Mouse (Mus musculus): ENCODE measurements around the gene Pthlh.
"Not testable (repeated sequence)": the region's sequence is repeated elsewhere in the genome, so short reads cannot be mapped to it uniquely, and the experiment has no call there.

Gene Pthlh

DNA sequence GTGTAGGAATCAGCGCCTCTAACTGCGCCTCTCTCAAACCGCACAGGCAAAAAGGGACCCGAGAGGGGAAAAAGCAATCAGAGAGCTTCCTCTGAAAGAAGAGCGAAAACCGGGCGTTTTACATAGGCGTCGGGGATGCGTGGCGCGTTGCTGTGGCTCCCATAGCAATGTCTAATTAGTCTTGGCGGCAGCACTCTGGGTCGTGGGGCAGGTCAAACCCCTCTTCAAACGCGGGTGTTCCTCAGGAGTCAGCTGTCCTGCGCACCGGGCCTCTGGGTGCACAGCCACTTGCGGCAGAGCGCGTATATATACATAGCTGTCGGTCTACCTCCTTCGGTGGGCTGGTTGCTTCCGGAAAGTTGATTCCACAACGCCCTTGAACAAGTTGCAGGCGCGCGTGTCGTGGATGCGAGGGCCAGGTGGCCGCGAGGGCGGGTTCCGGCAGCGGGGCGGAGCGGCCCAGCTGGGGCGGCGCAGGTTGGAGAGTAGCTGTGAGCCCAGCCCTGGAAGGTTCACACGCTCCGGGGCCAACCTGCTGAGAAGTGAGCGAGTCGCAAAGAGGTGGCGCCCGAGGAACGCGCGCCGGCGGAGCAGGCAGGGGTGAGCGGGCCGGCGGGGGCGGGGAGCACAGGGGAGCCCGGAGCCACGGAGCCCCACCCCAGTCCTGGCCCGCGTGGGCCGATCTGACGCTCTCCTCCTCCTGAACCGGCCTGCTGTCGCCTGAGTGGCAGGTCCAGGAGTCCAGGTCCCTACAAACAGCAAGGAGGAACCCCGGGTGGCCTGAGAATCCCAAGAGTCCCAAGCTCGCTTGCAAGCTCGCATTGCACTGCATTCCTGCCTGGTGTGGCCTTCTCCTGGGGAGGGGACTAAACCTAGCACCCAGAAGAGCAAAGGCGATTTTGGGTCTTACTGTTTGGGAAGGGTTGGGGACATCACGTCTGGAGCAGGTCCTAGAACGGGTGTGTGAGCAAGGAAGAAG is at the start of gene Pthlh:
Gene Pthlh, minus strand, starts transcription at position 597 of the 979 bp plus-strand sequence.
- ATAC-seq (ENCODE audit: low TSS enrichment), result peak; percentile 88

DNA sequence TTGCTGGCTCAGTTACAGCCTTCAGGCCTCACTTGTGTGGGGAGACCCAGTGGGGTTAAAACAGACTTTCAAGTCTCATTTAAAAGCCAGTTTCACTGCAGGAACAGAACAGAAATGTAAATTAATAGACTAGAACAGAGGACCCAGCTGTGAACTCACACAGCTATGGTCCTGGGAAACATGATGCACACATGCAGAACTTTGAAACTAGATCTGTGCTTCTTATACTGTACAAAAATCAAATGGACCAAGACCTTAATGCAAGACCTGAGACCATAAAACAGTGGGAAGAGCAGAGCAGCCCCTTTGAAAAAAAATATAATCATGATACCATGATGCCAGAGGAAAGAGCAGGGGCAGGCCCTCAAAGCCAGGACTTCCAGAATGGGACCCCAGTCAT is 49.3 kb upstream of the Pthlh start:
- no peak for ATAC-seq (ENCODE audit: low TSS enrichment)

DNA sequence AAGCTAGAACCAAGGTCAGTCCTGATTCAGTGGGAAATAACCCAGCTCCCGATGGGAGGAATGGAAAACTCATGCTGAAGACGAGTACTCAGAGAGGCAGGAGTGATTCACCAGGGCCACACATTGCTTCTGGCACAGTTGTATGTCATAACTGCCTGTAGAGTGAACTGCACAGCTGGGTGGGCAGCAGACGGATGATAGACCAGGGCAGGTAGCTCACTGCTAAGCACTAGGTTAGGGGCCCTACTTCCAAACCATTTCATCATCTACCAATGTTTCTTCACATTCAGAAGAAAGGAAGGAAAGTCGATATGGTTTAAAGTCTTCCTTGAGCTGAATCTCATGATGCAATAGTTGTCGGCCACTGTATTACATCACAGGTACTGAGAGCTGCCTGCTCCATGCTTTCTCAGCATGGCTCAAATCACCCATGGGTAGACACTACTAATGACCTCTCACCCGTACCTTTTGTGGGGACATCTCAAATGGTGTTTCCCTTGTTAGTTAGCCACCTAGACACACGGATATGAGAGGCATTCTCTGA is 46.5 kb upstream of the Pthlh start:
- ATAC-seq (ENCODE audit: low TSS enrichment), result no peak

DNA sequence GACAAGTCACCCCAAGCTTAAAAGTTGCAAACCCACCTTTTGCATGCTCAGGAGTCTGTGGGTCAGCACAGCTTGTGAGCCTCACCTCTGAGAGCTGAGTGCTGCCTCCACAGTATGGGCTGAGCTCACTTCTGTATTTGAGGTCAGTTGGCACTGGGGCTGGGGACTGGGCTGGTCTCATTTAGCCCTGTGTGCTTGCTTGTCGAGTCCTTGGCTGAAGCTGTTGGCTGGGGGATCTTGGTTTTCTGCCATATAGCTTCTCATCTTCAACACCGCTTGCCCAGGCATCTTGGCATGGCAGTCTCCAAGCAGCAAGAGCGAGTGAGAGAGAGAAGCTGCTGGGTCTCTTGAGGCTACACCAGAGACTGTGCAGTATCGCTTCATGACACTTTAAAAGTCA is 46.1 kb upstream of the Pthlh start:
- ATAC-seq (ENCODE audit: low TSS enrichment), result no peak

DNA sequence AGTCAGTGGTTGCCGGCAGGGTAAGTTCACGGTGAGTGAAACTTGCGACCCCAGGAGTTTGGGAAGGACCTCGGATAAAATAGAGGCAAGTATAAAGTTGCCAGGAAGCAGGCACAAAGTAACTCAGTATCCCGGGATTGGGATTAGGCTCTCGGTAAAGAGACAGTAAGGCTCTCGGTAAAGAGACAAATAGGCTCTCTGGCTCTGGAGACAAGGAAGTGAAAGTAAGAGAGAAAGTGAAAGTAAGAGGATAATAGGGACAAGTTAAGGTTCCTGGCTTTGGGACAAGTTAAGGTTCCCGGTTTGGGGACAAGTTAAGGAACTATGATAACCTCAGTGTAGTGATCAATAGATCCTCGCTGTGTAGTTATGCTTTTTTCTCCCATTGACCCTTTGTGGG is 40.3 kb upstream of the Pthlh start:
- not testable (repeated sequence) for ATAC-seq (ENCODE audit: low TSS enrichment)

DNA sequence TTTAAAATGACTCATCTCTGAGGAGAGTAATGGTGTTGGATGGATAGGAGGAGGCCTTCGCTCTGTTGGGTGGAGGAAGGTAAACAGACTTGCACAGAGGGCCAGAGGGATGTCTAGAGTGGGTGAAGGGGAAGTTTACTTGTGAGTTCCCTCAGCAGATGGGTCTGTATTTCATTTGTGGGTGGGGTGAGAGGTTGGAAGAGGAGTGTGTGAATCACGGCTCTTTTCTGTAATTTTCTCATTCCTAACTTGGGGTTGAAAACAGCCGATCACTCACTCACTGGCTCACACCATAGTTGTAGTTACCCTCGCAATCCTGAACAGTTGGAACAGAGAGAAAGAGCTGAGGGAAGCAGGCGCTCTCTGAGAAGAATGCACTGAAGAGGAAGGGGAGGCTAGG is 35.6 kb upstream of the Pthlh start:
- peak; percentile 97 for ATAC-seq (ENCODE audit: low TSS enrichment)

DNA sequence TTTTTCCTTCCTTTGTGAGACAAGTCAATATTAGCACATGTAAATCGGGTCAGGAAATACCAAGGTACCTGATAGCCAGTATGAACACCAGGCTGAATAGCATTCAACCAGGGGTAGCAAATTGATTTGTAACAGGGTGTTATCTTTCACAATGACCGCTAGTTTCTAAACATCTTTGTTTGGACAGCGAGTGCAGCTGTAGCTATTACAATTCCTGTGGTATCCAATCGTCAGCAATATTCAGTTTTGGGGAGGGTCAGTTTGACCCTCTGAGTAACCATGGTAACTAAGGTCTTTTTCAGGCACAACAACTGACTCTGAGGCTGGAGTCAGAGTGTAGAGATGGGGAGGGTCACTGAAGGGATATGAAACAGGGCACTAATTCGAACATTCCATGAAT is 15.3 kb upstream of the Pthlh start:
- no peak for ATAC-seq (ENCODE audit: low TSS enrichment)

DNA sequence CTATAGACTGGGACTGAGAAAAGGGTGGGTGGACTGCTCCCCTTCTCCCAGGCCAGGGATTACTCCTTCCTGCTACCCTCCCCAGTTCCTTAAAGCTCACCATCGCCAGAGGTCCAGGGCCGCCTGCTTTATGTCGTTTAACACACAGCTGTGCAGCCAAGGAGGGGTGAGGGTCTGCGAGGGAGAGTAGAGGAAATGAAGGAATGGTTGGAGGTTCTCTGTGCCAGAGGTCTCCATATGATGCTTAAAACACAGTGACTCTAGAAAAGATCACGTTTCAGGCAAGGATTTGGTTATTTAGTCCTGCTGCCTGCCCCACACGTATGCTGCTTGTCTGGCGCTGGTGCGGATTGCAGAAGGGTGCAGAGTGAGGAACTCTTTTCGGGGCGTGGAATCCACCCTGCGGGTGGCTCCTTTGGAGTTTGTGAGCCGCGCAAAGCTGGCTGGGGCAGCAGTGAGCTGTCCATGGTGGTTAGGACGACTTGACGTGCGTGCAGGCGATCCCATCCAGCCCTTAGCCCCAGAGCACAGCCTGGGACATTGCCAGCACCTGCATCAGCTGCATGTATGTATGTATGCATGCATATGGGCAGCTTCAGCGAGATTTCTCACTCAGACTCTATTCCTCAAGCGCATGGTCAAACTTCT is 4.3 kb upstream of the Pthlh start:
- ATAC-seq (ENCODE audit: low TSS enrichment), result no peak

DNA sequence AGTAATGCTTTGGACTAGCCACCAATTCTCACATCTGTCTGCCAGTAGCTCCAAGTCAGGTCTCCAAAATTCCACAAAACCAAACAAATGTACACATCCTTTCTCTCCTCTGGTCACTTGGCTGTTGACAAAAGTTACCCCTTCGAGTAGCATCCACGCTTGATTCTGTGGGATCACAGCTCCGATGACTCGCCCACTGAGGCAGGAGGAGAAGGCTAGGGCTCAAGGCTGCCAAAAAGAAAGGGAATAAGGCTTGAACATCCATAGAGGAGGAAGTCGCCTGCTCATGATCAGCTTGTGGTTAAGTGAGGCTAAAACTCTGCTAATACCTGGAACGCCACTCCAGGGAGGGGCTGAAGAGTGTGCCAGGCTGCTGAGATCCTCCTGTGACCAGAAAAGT is 2.5 kb upstream of the Pthlh start:
- ATAC-seq (ENCODE audit: low TSS enrichment), result no peak

DNA sequence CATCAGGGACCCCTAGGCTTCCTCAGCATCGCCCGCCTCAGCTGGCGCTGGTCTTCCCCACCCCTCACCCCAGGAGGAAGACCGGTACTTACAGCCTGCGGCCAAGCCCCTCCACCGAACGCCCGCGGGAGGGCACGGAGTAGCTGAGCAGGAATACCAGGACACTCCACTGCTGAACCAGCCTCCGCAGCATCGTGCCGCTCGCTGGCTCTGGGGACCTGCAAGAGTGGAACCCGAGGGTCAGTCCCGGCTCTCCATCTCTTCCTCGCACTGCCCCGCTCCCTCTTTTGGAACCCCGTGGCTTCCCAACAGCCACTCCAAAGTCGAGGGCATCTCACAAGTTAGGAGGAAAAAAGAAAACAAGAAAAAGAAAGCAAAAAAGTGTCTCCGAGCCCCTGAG is 805 bp downstream of the Pthlh start:
- ATAC-seq (ENCODE audit: low TSS enrichment), result peak; percentile 36; the same call in 1 of the 2 replicates

DNA sequence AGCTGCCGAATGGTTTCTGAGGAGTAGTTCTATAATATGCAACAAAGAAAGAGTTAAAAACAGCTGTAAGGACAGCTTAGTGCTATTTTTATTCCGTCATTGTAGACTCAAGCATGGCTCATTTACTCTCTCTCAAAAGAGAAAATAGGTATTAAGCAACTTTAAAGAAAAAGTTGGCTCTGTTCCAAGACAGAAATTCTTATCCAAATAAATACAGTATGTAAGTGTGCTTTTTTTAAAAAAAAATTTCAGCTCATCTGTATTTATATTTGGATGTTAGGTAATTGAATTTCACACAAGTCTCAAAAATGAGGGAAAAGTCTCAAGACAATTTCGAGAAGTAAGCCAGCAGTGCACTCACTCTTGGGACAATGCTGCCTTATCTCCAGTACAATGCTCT is 2.4 kb downstream of the Pthlh start:
- no peak for ATAC-seq (ENCODE audit: low TSS enrichment)

DNA sequence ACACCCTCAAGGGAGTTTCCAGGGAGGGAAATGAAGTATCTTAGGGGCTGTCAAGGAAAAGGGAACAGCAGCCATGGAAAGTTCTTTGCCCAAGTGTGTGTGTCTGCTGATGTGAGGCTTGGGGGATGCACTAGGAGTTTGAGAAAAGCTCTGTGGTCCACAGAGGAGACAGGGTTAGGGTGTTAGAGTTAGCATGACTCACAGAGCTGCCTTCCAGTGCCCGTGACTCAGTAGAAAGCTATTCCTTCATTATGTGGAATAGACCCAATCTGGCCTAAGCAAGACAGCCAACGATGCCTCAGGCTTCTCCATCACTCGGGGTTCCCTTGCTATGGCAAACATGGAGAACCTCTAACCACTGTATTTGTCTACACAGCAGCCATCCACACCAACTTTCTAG is 3.2 kb downstream of the Pthlh start:
- no peak for ATAC-seq (ENCODE audit: low TSS enrichment)

DNA sequence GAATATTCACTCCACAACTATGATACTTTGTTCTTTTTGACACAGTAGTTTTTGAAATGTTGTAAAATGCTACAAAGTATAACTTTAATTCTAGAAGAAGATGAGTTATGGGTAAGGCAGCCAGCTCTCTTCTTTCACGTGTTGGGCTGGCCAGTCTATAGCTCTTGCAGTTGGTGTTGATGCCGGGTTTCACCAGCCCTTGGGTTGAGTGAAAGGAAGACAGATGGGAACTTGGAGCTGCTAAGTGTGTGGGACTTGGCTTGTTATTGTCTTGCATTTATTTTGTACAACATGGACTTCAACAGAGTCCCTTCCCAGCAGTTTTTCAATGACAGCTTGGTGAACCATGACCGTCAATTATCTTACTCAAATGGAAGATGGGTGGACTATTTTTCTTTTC is 16.2 kb downstream of the Pthlh start:
- ATAC-seq (ENCODE audit: low TSS enrichment), result peak; percentile 78

DNA sequence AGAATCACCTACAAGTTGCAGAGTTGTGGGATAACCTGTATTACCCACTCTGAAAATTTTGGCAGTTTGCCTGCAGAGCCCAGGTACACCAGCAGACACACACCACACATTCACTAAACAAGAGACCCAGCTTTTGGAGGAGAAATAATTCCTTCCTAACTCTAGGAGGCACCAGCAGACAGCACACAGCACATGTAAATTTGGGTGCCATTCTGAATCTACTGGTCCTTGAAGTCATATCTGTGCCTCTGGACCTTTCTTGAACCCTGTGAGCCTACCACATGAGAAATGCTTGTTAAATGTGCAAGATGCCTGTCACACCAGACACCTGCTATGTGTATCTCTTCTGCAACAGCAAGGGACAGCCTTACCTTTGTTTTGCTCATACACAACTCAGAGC is 19.7 kb downstream of the Pthlh start:
- ATAC-seq (ENCODE audit: low TSS enrichment), result no peak

DNA sequence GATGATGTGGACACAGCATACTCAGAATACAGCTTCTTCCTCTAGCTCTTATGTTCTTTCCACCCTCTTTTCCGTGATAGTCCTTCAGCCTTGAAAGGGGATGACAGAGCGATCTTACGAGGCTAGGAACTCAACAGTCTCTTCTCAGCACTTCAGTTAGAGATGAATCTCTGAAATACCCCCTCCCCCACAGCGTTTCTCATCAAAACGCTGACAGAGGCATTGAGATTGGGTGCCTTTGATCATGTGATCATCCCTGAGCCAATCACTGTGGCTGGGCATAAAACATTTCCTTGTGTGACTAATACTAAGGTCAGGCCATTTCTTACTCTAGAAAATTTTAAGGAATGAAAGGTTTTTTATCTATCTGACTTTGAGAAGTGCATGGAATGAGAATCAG is 20.3 kb downstream of the Pthlh start:
- no peak for ATAC-seq (ENCODE audit: low TSS enrichment)

DNA sequence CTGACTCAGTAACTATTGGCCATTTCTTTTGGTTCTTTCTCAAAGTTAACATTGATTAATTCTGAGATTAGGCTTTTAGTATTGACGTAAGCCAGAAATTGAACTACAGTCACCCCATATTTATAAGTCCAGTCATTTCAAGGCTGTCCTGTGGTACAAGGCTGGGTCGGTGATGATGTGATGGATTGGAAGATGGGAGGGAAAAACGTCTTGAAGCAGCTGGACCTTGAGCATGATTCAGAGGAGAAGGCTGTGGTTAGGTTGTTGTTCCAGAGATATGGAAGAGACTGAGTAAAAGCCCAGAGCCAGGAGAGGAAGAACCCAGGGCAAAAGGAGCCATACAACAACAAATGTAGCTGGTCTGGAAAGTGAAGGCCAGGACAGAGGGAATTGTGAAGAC is 22.4 kb downstream of the Pthlh start:
- ATAC-seq (ENCODE audit: low TSS enrichment), result no peak

DNA sequence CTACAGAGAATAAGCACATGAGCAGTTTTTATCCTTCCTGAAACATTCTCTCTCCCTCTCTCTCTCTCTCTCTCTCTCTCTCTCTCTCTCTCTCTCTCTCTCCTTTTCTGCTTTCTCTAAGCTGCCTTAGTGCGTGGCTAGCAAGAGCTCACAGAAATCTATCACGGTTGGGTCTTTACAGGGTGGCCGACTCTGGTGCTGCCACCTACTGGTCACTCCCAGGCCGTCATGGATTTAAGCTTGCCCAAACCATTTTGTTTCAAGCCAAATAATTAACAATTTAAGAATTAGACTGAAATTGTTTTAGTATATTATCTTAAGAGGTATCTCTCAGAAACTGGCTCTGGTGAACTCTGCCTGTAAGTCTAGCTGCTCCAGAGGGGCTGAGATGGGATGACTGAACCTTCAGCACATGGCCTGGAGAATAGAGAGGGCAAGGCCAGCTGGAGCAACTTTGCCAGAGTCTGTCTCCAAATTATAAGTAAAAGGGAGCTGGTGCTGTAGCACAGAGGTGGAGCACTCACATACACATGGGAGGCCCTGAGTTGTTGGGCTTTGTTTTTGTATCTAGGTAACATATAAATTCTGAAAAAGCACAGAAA is 23.7 kb downstream of the Pthlh start:
- peak; percentile 88 for ATAC-seq (ENCODE audit: low TSS enrichment)

DNA sequence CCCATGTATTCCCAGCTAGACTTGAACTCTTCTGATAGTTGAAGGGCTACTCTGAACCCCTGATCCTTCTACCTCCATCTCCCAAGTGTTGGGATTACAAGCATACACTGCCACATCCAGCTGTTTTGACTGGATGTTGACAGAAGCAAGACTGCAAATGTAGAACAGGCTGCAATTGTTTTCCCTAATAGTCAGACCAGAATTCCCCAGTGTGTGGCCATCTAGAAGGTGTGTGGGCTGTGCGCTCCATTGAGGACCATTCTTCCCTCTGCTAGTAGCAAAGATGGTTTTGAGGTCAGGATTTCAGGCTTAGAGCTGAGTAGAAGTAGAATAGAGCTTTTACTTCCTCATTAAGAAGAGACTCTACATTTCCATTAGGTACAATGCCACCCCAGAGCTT is 37.3 kb downstream of the Pthlh start:
- no peak for ATAC-seq (ENCODE audit: low TSS enrichment)

DNA sequence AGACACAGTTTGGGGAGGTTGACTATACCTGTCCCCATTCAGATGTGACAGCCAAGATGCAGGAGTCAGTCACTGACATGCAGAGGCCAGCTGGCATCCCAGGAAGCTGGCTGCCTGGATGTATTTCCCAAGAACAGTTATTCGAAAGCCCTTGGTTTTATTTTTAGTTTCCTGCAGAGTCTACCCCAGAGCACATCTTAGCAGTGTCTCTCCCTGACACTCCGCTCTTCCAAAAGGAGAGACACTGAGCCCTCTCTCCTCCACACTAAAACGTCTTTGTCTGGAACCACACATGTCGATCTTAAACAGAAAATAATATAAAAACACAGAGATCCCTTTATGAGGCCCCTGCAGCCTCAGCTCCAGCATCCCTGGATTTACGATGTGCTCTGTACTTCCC is 44.9 kb downstream of the Pthlh start:
- ATAC-seq (ENCODE audit: low TSS enrichment), result peak; percentile 82

DNA sequence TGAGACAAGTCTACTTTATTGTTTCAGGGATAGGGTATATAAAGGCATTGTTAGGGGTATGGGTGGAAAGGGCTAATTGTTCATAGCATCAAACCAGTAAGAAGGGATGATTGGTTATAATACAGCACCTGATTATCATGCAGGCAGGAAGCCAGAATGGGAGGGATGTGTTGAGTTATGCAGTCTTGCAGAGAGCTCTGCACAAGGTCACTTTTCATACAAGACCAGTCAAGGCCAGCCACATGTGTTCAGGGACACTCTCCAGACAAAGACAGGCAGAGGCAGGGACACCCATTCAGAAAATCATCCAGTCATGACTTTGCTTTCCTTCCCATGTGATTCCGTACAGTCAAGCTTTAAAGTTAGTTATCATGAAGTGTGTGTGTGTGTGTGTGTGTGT is 47.8 kb downstream of the Pthlh start:
- no peak for ATAC-seq (ENCODE audit: low TSS enrichment)

DNA sequence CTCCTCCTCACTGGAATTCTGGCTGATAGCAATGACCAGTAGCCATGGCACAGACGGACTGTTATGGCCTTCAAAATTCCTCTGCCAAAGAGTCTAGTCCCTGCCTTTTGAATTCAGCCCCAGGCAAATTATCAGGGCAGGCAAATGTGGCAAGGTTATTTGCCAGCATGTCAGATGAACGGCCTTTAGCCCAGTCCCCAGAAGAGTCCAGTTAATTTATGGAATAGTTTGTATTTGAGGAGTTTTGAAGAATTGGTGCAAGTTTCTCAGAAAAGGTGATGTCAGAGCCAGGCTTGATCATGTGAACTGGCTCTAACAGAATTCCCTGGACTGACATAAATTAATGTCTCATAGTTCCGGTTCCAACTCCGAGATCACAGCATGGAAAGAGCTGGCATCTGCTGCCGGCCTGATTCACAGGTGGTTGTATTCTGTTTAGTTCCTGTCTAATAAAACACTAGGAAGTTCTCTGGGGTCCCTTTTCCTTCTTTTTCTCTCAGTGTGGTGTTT is 56.1 kb downstream of the Pthlh start:
- no peak for ATAC-seq (ENCODE audit: low TSS enrichment)

Measured in frontal cortex, adult (tissue).